Mouse (Mus musculus): ENCODE measurements around the gene 1700037H04Rik. TPM values are rescaled to one million over a fixed set of nuclear protein-coding genes. Genes with fewer than 3 reads are reported as not detected.

The 1700037H04Rik gene
- 98.0 TPM for polyA plus RNA-seq (2012; fragmentation: generic; extraction: Trizol)
- long read RNA-seq, experiment 1, transcript 1700037H04Rik-202 (6 exons, 1,241 nt) = major isoform, 58 of 77 reads
- long read RNA-seq, experiment 1, partial matches to known transcripts = 6 of 77 reads
- long read RNA-seq, experiment 1, other reads (novel, unspliced or antisense) = 10 of 77 reads
- long read RNA-seq, experiment 2, transcript 1700037H04Rik-202 (6 exons, 1,241 nt) = major isoform, 44 of 59 reads
- long read RNA-seq, experiment 2, partial matches to known transcripts = 1 of 59 reads
- long read RNA-seq, experiment 2, other reads (novel, unspliced or antisense) = 11 of 59 reads

DNA sequence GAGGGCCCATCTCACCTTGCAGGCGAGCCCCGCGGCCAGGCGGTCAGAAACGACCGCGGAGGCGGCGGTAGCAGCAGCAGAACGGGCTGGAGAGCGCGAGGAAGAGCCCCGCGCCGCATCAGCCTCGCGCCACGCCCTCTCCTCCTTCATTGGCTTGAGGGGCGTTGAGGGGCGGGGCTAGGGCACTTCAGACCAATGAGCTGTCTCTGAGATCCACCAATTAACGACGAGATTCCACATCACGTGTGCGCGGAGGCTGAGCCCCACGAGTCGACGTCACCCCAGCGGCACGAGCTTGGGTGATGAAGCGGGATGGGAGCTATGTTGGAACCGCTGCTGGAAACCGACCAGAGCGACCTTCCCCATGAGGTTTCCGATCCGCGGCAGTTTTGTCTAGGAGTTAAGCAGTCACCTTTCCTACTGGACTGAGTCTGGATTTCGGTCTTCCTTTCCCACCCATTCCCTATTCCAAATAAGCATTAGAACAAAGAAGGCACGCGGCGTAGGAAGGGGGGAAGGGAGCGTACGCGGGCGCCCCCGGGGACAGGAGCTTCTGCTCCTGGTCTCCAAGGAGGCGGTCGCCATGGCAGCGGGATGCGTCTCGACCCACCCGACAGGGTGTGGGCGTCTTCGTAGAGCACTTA, at the start of gene 1700037H04Rik:
TSS of gene 1700037H04Rik (minus strand) at position 144 of the 644 bp plus-strand sequence.
- no peaks in the 10 kb centered on the region for H3K27me3 ChIP-seq (ENCODE audit: control insufficient read depth, insufficient read depth, insufficient read length)
- H3K79me2 ChIP-seq (ENCODE audit: control insufficient read depth, insufficient read depth) = peaks cover 33% of the 10 kb centered on the region
- H3K79me3 ChIP-seq (ENCODE audit: low read depth) = peaks cover 10% of the 10 kb centered on the region
- H3K36me3 ChIP-seq (ENCODE audit: control insufficient read depth, insufficient read depth) = peaks cover 6% of the 10 kb centered on the region
- peak within 1 kb of the TSS; percentile 88 for H3K4me3 ChIP-seq (ENCODE audit: insufficient read depth, poor library complexity, severe bottlenecking)
- TF ChIP-seq CTCF (IDR thresholded peaks at IDR 0.05; ENCODE audit: control insufficient read depth, insufficient read depth, insufficient read length) (no peak), CEBPB (IDR thresholded peaks at IDR 0.05; ENCODE audit: low read depth) (no peak), USF1 (IDR thresholded peaks at IDR 0.05; ENCODE audit: low read depth) (peak; percentile 99), MYOD1 (IDR thresholded peaks at IDR 0.05; ENCODE audit: control insufficient read depth, insufficient read length, low read depth) (no peak), MAX (IDR thresholded peaks at IDR 0.05) (peak; percentile 98), FOSL1 (IDR thresholded peaks at IDR 0.05; ENCODE audit: insufficient read depth, low read length, poor library complexity, severe bottlenecking) (no peak), MYOG (IDR thresholded peaks at IDR 0.05; ENCODE audit: control insufficient read depth, extremely low read depth, insufficient read length) (no peak)
- peak within 1 kb of the TSS; percentile 68 for H3ac ChIP-seq (ENCODE audit: control insufficient read depth, insufficient read length, low read depth)

DNA sequence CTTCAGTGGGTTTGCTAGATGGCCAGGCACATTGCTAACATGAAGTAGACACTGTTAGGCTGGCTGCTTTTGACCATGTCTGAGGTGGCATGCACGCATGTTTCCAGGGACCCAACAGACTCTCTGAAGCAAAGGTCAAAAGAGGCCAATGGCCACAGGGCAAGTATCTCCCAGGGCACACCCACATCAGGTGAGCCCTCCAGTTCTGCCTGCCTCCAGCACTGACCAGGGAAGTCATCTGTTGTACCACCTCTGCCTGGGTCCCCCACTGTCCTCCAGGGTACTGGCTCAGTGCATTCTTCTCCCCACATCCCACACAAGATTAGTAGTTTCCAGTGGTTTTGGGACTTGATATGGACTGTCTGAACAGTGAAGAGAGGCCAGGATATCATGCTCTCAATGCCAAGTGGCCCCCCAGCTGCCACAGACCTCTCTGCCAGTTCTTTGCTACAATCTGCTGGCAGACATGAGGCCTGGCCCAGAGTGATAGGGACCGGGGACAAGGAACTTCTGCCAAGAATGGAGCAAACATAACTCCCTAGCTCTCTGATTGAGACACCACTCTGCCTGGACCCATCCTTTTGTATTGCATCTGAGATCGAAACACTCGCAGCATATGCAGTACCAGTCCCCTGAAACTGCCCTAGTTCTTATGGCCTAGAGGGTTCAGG, 49.4 kb upstream of the 1700037H04Rik start:
- TF ChIP-seq MYOG (IDR thresholded peaks at IDR 0.05; ENCODE audit: control insufficient read depth, extremely low read depth, insufficient read length) (no peak), MYOD1 (IDR thresholded peaks at IDR 0.05; ENCODE audit: control insufficient read depth, insufficient read length, low read depth) (no peak), CEBPB (IDR thresholded peaks at IDR 0.05; ENCODE audit: low read depth) (no peak), CTCF (IDR thresholded peaks at IDR 0.05; ENCODE audit: control insufficient read depth, insufficient read depth, insufficient read length) (no peak)
- H3K79me2 ChIP-seq (ENCODE audit: control insufficient read depth, insufficient read depth) = peaks cover 20% of the 10 kb centered on the region
- peaks cover 2% of the 10 kb centered on the region for H3K79me3 ChIP-seq (ENCODE audit: low read depth)
- no peaks in the 10 kb centered on the region for H3K36me3 ChIP-seq (ENCODE audit: control insufficient read depth, insufficient read depth)
- no peak overlapping the region for H3K4me3 ChIP-seq (ENCODE audit: insufficient read depth, poor library complexity, severe bottlenecking)
- H3ac ChIP-seq (ENCODE audit: control insufficient read depth, insufficient read length, low read depth) = peak overlapping the region; percentile 45
- H3K27me3 ChIP-seq (ENCODE audit: control insufficient read depth, insufficient read depth, insufficient read length) = no peaks in the 10 kb centered on the region

DNA sequence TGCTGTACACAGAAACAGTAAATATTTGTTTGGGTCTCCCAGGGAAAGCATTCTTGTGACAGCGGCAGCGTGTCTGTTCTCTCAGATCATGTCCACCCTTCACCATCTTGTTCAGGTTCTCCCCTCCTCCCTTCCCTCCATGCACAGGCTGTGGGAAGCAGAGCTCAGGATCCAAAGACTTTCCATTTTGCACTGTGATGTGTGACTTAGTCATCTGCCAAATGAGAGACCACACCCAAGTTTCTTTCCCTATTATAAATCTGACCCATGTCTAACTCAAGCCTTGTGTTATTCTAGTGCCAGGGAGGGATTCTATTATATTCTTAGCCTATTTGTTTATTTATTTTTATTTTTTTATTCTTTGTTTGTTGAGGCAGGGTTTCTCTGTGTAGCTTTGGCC, 48.5 kb upstream of the 1700037H04Rik start:
- no peaks in the 10 kb centered on the region for H3K36me3 ChIP-seq (ENCODE audit: control insufficient read depth, insufficient read depth)
- no peak overlapping the region for H3ac ChIP-seq (ENCODE audit: control insufficient read depth, insufficient read length, low read depth)
- peaks cover 20% of the 10 kb centered on the region for H3K79me2 ChIP-seq (ENCODE audit: control insufficient read depth, insufficient read depth)
- H3K4me3 ChIP-seq (ENCODE audit: insufficient read depth, poor library complexity, severe bottlenecking) = no peak overlapping the region
- H3K79me3 ChIP-seq (ENCODE audit: low read depth) = peaks cover 2% of the 10 kb centered on the region
- H3K27me3 ChIP-seq (ENCODE audit: control insufficient read depth, insufficient read depth, insufficient read length) = no peaks in the 10 kb centered on the region
- no peak for TF ChIP-seq FOSL1 (IDR thresholded peaks at IDR 0.05; ENCODE audit: insufficient read depth, low read length, poor library complexity, severe bottlenecking)
- TF ChIP-seq CTCF (IDR thresholded peaks at IDR 0.05; ENCODE audit: control insufficient read depth, insufficient read depth, insufficient read length) = no peak
- TF ChIP-seq MYOD1 (IDR thresholded peaks at IDR 0.05; ENCODE audit: control insufficient read depth, insufficient read length, low read depth) = no peak
- no peak for TF ChIP-seq USF1 (IDR thresholded peaks at IDR 0.05; ENCODE audit: low read depth)
- no peak for TF ChIP-seq CEBPB (IDR thresholded peaks at IDR 0.05; ENCODE audit: low read depth)
- no peak for TF ChIP-seq MAX (IDR thresholded peaks at IDR 0.05)
- TF ChIP-seq MYOG (IDR thresholded peaks at IDR 0.05; ENCODE audit: control insufficient read depth, extremely low read depth, insufficient read length) = no peak

DNA sequence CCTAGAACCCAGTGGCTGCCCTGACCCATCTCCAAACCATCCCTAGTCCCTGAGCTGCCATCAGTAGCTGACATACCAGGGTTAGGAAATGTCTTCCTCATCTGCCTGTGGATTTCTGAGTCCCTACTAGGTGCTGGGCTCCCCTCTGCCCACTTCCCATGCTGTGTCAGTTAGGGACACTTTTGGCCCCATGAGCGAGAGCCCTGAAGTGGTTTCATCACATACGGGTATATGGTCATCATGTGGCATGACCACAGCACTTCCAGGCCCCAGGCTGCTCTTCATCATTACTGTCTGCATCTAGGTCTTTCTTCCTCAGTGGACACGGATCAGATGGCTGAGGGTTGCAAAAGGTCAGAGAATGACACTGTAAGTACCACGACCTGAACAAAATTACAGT, 46.9 kb upstream of the 1700037H04Rik start, which contains the start of gene Ap5s1:
TSS of gene Ap5s1 (plus strand) at position 301 of the 400 bp plus-strand sequence.
- Histone ChIP-seq H3K36me3 (ENCODE audit: control insufficient read depth, insufficient read depth) (peaks cover 11% of the 10 kb centered on the region), H3K4me3 (ENCODE audit: insufficient read depth, poor library complexity, severe bottlenecking) (no peak within 1 kb of the TSS), H3ac (ENCODE audit: control insufficient read depth, insufficient read length, low read depth) (no peak within 1 kb of the TSS), H3K79me2 (ENCODE audit: control insufficient read depth, insufficient read depth) (peaks cover 15% of the 10 kb centered on the region), H3K79me3 (ENCODE audit: low read depth) (peaks cover under 1% of the 10 kb centered on the region), H3K27me3 (ENCODE audit: control insufficient read depth, insufficient read depth, insufficient read length) (no peaks in the 10 kb centered on the region)
- no peak for TF ChIP-seq MYOG (IDR thresholded peaks at IDR 0.05; ENCODE audit: control insufficient read depth, extremely low read depth, insufficient read length)

DNA sequence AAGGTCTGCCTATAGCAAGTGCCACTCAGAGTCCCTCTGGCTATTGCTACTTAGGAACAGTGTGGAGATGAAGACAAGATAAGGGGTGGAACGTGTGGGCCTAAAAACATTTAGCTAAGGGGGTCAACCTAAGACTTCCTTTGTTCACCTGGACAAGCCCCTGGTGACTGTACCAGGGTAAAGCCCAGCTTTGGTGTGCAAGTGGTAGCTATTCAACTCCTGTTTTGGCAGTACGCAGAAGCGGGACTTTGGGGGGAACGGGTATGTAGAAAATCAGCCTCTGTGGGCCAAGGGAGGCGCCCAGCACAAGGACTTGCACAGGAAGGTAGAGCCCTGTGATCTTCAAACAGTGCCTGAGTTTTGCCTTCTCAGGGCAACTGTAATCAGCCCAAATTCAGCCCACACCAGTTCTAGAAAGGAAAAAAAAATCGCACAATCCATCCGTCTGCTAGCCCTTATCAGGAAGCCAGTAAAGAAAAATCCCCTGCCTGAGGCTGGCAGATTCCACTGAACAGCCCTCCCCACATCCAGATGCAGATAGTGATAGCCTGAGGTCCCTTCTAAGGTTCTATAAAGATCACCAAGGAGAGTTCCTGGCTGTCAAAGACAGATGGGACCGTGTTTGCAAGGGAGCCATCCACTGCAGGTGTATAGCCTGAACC, 45.8 kb upstream of the 1700037H04Rik start:
- no peaks in the 10 kb centered on the region for H3K79me3 ChIP-seq (ENCODE audit: low read depth)
- H3K4me3 ChIP-seq (ENCODE audit: insufficient read depth, poor library complexity, severe bottlenecking) = no peak overlapping the region
- no peak overlapping the region for H3ac ChIP-seq (ENCODE audit: control insufficient read depth, insufficient read length, low read depth)
- H3K79me2 ChIP-seq (ENCODE audit: control insufficient read depth, insufficient read depth) = peaks cover 4% of the 10 kb centered on the region
- H3K36me3 ChIP-seq (ENCODE audit: control insufficient read depth, insufficient read depth) = peaks cover 11% of the 10 kb centered on the region
- H3K27me3 ChIP-seq (ENCODE audit: control insufficient read depth, insufficient read depth, insufficient read length) = no peaks in the 10 kb centered on the region
- TF ChIP-seq USF1 (IDR thresholded peaks at IDR 0.05; ENCODE audit: low read depth) = no peak
- TF ChIP-seq MYOD1 (IDR thresholded peaks at IDR 0.05; ENCODE audit: control insufficient read depth, insufficient read length, low read depth) = no peak
- no peak for TF ChIP-seq MYOG (IDR thresholded peaks at IDR 0.05; ENCODE audit: control insufficient read depth, extremely low read depth, insufficient read length)
- TF ChIP-seq MAX (IDR thresholded peaks at IDR 0.05) = no peak
- no peak for TF ChIP-seq FOSL1 (IDR thresholded peaks at IDR 0.05; ENCODE audit: insufficient read depth, low read length, poor library complexity, severe bottlenecking)
- TF ChIP-seq CEBPB (IDR thresholded peaks at IDR 0.05; ENCODE audit: low read depth) = no peak
- no peak for TF ChIP-seq CTCF (IDR thresholded peaks at IDR 0.05; ENCODE audit: control insufficient read depth, insufficient read depth, insufficient read length)
